Mouse (Mus musculus): ENCODE measurements at regions not wholly inside any gene's neighbourhood (a gene's known extent, or its start where the extent isn't known, plus 50 kb on each side); places are given as distances from the start of the nearest gene placed in this dataset.
A peak's percentile ranks its signal among the peaks of the same experiment; 100 is the strongest.

DNA sequence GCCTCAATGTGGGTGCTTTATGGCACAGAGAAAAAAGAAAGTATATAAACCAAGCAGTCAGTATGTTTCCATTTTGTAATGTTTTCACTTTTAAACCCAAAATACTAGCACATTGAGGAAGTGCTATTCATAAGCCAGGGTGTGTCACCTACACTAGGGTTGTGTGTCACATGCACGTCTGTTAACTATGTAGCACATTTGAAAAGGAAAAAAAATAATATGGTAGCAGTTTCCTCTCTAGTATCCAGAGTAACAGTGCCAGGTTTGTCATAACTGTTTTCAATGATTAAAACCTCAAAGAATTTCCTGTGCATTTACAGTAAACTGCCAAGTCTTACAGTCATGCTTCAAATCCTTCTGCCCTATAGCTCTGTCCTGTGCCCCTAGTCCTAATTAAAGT lies 424.8 kb downstream of the Tmem161b start:
- DNase-seq (ENCODE audit: low spot score), result no peak

DNA sequence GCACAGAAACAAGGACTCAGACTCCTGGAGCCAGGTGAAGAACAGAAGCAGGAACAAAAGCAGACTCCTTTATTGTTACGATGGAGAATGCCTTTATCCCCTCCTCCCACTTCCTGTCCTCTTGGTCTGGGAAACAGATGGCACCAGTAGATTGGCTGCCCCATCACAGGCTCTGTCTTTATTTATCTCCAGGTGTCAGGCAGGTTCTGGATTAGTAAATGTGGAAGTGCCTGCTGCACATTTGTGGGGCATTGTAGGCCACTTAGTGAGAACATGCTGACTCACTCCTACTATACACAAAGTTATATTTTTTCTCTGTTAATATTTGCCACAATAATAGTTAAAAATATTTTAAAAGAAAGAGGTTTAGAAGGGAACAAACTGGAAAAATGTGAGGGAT lies 426.0 kb downstream of the Tmem161b start:
- no peak for DNase-seq (ENCODE audit: low spot score)

DNA sequence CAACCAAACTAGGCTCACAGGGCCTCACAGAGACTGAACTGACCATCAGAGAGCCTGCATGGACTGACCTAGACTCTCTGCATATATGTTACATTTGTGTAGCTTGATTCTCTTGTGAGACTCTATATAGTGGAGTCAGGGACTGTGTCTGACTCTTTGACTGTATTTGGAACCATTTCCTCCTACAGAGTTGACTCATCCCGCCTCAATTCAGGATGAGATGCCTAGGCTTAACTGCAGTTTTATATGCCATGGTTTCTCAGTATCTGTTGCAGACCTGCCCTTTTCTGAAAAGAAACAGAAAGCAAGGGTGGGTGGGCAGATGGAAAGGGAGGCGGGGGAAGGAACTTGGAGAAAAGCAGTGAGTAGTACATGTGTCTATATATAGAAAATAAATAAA lies 441.9 kb downstream of the Tmem161b start:
- DNase-seq (ENCODE audit: low spot score), result no peak

DNA sequence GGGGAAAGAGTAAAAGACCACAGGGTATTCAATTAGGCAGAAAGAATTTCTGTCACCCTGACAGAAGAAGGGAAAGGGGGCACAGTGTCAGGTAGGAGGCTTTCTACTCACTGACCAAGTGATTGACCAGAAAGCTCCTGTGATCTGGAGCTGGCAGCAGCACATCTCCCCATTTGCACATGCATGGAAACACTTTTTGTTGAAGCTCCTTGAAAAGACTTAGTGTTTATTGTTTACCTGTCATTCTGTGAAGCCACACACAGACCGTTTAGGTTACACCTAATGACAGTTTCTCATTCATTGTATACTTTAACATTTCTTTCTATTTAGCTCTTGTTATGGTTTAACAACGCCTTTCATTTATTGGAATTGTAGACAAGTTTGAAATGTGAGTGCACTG lies 458.9 kb downstream of the Tmem161b start:
- no peak for DNase-seq (ENCODE audit: low spot score)

DNA sequence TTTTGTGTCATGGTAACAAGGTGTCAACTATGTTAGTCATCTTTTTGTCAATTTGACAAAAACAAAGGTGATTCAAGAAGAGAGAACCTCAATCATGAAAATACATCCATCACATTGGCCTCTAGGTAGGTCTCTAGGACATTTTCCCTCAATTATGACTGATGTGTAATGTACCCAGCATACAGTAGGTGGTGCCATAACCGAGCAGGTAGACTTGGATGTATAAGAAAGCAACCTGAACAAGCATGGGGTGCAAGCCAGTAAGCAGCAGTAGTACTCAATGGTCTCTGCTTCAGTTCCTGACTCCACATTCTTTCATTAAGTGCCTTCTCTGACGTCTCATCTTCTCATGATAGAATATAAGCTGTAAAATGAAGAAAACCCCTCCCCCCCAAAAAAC lies 463.8 kb downstream of the Tmem161b start:
- DNase-seq (ENCODE audit: low spot score), result no peak

DNA sequence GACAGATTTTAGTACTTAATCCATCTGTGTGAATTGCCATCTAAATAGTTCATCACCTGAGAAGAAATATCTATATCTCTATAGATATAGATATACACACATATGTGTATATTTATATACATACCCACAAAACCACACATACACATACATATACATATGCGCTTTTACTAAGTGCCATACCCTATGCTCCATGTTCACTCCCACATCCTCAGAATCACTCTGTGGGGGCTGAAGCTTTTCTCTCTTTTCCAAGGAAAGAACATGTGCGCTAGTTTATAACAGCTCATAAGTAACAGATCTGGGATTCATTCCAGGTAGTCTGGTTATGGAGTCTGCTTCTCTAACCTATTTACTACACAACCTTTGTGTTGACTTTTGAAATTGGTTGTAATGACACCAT lies 471.4 kb downstream of the Tmem161b start:
- no peak for DNase-seq (ENCODE audit: low spot score)

DNA sequence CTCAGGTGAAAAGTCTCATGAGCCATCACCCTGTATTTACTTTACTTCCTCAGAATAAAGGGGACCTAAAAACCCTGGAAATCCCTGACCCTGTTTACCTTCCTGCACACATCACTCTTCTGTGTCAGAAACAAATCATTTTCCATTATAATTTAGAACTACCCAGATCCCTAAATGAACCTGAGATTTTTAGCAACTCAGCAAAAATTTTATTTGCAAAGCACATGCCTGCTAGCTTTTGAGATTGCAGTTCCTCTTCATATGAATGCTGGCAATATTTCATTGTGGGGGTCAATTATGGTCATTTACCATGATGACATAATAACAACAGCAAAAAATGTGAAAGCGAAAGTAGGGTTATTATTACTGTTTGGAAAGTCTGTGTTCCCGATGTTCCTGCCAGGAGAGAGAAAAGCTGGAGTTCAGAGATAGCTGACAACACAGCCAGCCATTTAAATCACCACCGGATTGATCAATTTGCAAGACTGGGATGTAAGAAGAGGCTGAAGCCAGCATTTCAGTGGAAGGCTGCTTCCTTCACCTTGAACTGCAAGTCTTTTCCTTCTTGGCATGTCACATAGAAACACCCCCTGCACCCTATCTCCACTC lies 476.5 kb downstream of the Tmem161b start:
- DNase-seq (ENCODE audit: low spot score), result no peak

DNA sequence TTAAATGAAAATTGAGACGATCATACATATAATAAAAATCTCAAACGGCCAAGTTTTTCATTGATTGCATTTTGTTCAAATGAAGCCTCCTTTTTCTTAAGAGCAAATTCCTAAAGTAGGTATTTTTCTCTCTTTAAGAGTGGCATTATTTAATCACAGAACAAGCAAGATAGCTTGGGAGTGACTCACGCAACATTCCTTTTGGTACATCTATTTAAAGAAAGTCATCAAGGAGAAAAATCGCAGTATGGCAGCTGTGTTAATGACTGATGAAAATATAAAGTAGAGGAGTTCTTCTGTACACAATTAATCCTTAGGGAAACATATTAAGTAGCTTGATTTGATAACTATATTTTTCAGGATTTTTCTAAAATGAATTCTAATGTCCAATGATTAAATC lies 448.0 kb upstream of the Ccnh start:
- DNase-seq (ENCODE audit: low spot score), result no peak

DNA sequence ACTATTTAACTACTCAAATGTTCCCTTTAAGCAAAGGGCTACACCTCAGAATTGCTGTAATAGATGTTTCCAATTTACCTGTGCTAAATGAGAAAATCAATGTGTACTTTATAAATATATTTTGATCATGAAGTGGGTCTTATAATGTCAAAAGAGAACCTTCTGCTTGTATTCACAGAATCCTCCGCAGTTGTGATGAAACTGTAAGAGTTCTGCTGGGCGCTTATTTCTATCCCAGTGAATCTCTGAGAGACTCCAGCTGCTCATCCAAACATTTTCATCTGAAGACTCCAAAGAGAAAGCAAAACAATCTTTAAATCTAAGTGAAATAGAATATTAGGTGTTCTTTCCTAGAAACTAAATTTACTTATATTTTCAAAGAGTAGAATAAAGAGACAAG lies 440.9 kb upstream of the Ccnh start:
- DNase-seq (ENCODE audit: low spot score), result no peak

DNA sequence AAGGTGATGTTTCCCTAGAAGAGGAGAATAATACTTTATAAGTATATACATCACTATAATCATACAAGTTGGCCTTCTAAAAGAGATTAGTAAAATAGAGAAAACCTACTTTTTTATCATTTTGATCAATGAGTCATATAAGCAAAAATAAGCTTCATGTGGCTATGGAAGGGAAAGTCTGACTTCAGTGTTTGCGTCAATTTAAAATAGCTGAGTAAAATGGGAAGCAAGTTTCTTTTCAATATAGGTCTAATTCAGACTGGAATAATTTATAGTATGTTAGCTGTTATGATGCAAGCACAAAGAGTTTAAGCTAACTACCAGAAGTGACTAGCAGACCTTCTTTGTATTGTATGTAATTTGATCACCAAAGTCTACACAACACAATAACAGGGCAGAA lies 440.0 kb upstream of the Ccnh start:
- no peak for DNase-seq (ENCODE audit: low spot score)

DNA sequence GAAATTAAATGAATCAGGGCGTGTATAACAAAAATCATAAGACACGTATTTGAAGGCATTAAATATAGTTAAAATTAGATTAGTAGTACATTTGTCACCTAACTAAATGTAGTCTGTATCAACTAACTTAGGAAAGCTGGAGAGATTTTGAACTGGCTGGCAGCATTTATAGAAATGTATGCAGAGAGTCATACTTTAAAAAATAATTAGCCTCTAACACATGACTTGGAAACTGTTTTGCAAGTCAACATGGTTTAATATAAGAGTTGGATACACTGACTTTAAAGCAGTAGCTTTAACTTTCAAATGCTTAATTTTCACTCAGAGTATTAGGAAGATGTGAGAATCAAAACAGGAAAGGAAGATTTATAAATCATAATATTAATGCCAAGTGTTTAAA lies 439.1 kb upstream of the Ccnh start:
- no peak for DNase-seq (ENCODE audit: low spot score)

DNA sequence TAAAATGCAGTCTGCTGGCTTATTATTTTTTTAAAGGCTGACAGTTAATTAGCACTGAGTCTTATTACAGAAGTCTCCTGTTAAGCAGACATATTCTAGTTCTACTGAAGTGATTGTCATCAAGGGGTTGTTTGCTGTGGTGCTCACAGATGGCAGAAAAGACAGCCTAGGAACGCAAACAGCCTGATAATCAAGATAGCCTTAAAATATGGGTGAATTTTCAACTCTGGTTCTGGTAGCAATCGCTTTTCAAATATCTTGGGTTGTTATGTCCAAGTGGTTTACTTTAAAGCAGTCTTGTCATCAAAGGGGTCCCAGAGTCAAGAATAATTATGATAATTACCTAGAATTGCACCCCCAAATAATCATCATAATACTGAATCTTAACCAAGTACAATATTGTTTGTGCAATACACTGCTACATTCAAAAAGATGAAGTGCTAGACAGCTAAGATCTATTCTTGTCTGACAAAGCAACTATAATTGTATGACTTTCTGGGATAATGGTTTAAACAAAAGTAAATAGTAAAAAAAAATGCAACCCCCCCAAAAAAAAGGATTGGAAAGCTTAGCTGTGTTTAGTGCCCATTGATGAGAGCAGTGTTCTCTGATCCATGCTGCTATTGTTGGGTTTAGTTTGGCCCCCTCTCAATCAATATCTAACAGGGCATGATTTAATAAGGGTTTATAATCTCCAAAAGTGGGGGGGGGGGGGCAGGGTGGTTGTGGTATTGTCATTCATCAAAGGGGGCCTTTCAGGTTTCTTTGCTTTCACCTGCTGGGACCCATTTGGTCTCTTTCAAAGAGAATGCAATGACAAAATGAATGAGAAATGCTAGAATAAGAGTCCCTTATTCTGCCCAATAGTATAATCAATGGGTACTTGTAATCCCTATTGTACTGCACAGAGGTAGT lies 437.4 kb upstream of the Ccnh start:
- DNase-seq (ENCODE audit: low spot score), result no peak

DNA sequence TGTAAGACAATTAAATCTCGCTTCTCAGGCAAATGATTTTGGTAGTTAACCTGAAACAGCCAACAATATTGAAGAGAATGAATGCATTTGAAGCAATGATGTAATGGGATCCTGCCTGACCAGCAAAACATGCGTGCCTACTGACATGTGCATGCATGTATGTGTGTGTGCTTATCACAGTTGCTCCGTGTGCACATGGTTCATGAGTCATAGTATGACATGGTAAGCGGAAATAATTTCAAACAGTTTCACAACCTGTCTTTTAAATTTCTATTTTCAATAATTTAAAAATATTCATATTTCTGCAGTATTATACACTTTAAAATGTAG lies 436.8 kb upstream of the Ccnh start:
- DNase-seq (ENCODE audit: low spot score), result no peak

DNA sequence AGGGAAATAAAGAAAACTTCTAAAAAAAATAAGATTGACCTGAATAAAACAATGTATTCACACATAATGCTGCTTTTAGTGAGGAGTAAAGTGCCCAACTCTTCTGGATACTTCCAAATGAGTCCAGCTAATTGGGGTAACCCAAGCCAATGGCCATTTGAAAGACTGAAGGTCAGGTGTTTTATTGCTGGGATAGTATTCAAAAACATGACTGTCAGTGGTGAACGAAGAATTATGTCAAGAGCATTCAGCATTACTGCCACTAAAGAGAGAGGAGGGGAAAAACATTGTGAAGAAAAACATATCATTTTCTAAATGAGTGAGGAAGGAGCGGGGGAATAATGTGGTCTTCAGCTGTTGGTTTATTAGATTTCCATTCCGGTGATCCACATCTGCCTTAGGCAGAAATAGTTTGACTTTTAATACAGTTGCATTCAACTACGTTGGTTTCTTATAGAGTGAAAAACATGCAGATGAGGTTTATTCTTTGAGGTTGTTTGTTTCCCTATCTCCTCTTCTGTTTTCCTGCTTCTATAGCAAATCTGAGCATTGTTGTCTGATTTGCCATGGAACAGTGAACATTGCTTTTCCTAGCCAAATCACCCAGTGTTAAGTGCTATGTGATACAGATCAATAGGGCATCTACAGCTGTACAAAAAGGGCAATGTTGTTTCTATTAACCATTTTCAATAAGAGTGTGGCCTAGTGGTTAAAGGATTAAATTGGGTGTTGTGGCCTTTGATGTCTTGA lies 435.3 kb upstream of the Ccnh start:
- DNase-seq (ENCODE audit: low spot score), result no peak

DNA sequence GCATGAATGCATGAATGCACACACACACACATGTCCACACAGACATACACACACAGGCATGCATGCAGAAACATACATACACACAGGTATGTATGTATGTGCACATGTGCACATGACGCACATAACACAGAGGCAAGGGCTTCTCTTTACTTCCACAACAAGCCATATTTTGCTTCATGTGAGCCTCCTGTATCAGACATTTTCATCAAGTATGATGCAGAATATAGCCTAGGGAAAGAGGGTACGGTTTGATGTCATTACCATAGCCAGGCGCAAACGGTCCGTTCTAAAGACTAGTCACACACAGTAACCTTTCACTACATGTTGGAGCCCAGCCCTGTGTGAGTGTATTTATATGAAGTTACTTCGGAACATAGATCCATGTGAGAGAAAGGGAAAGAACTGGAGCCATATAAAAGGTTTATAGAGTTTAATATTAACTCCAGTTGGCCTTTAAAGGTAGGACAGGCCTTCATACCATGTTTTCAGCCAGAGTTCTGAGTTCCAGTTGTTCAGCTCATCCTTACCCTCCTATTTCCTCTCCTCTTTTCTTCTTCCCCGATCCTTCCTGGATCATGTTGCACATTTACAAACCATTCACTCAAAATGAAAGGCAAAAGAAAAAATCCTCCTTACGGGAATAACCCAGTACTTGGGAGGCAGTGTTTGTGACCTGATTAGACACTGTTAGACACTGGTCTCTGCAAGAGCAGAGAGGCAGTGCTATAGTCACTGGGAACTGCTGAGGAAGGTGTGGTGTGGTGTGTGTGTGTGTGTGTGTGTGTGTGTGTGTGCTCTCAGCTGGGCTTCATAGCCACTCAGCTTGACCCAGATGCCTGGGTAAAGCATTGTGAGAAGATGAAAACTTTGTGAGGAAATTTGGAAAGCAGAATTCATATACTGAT lies 434.1 kb upstream of the Ccnh start:
- DNase-seq (ENCODE audit: low spot score), result no peak

DNA sequence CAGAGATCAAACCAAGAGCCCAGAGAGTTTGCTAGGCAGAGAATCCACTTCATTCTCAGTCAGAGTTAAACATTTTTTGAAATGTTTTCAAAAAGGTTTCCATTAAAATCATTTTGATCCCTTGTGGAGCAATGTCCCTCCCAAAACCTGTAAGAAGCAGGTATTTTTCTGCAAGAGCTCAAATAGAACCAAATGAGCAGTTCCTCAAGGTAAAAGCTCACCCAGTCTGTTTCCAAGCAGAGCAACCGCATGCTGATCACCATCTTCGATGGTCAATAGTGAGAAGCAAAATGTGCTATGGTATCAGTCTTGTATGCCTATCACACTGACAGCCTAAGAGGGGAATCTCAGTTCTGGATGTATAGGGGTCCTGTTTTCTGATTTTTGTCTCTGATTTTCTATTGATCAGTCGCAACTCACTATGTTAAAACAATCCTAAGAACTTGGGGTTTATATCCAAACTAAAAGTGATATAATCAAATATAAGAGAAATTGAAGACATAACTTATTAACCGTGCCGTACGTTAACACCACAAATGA lies 432.3 kb upstream of the Ccnh start:
- no peak for DNase-seq (ENCODE audit: low spot score)

DNA sequence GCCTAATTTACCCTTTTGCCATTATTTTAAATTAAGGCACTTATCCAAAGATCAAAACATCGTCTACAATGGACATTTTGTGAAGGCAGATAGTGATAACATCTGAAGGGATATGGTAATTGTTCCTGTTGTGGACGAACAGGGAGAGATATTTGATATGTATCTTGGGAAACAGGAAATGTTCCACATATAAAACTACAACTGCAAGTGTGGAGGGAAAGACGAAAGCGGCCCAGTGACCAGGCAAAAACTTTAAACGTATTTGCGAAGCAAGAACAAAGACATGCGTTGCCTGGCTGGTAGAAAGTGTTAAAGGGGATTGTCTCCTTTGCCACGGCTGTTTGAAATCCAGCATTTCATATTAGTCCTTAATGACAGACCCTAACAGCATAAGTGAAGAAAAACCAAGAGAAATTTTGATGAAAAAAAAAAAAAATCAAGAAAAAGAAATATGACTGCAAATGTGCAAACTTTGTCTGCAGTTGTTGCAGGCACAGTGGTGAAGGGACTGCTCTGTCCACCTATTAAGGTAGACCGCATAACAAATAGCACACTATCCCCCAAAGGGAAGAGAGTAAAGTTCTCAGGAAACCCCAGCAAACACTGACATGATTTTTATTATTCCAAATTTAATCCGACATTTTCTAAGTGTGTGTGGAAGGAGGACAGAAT lies 431.2 kb upstream of the Ccnh start:
- no peak for DNase-seq (ENCODE audit: low spot score)

DNA sequence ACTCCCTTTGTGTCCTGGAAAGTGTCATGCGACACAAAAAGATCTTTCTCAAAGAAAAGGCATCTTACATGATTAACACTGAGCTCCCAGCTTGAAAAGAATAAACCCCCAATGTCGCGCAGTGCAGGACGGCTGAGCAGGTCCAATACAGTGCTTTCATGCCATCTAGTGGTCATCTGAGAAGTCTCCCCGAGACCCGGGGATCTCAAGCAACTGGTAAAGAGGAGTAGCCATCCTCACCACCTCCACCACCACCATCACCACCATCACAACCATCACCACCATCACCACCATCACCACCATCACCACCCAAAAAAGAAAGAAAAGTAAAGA lies 430.7 kb upstream of the Ccnh start:
- DNase-seq (ENCODE audit: low spot score), result peak; percentile 14

DNA sequence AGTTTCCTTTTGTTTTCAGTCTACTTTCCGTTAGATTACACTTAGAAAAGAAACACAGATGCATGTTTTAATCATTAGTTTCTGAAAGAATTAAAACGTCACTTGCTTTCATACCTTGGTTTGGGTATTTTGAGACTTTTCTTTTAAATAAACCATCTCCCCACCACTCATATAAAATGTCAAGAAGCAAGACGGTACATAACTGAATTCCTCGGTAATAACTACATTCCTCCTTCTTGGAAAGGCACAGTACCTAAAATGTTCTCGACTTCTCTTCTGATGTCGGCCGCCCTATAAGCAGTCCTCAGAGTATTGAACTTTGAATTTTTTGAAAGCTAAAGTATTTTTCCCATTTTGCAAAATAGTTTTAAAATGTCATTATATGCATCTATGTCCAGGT lies 430.1 kb upstream of the Ccnh start:
- no peak for DNase-seq (ENCODE audit: low spot score)

DNA sequence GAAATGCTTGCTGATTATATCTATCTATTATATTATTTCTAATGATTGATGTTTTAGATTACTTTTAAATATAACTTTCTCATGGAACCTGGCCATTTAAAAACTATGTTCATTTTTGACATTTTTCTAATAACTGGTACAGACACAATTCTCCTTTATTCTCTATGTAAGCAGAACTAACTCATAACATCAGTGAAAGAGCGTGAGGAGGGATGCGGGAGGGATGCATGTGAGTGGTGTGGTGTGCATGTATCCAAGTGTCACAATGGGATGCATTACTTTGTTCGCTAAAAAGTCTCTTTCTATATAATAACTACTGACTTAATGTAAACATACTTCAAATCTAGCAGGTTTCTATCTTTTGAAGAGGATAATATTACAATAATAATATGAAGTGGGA lies 428.7 kb upstream of the Ccnh start:
- no peak for DNase-seq (ENCODE audit: low spot score)

DNA sequence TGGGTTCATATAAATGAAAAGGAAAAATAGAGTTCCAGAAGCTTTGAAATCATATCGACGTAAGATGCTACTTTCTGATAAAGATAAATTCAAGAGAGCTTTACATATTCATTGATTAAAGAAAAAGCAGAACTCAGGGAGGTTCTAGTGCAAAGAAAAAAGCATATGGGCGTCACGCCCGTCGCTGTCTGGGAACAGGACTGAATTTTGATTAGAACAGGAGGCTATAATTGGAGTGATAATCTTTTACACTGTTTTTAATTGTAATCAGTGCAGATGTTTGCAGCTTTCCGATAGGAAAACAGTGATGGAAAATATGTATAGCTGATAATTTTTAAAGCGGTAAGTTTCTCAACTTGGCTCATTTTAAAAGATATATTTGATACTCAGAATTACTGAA lies 428.2 kb upstream of the Ccnh start:
- DNase-seq (ENCODE audit: low spot score), result no peak

DNA sequence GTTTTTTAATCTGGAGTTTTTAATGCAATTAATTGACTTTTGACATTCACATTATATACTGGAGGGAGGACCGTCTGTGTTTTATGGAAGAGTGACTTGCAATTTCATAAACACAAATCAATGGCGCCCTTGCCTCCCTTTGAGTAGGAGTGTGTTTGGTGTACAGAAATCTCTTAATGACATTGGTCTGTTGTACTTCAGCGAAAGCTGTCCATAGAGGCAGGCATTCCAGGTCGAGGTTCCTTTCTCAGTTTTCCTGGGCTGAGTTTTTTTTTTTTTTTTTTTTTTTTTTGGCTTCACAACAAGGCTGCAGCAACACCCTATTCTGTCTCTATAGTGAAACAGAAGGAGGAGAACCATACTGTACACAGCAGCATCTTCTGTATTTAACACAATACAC lies 427.4 kb upstream of the Ccnh start:
- DNase-seq (ENCODE audit: low spot score), result no peak

Measured in testis, postnatal 14 days (tissue).